Mouse (Mus musculus) G1E-ER4 (cell line): ENCODE data around the gene Tmem130. TPM values are rescaled to one million over a fixed set of nuclear protein-coding genes. Genes with fewer than 3 reads are reported as not detected.

Source experiments
- GATA1 ChIP-seq: IDR thresholded peaks from one replicate; pipeline ENCODE4 v1.8.0; 2012; ENCODE audit warnings: low read length, inconsistent platforms
- polyA plus RNA-seq: library from polyadenylated mRNA; stranded (reverse); fragments of >175 nt; gene quantifications from 2 replicates; pipeline ENCODE4 v1.2.3, GENCODE M21; 2012

Tmem130 gene
- polyA plus RNA-seq, 1 experiment = not detected

DNA sequence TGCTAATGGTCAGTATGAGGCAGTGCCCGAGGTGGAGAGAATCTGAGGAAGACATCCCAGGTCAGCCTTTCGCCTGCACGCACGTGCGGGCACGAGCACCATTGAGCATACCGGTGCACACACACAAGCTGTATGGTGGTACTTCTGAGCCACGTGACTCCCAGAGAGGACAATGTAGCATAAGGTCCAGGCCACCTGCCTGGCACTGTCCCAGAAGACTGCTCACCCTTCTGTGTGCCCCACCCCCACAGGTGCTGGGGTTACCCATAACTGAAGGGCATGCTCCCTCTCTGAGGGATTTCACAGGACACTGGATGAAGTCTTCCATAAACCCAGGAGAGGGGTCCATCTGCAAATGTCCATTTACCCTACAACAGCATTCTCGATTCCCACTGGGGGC lies 4.2 kb downstream of the Tmem130 start:
- TF ChIP-seq GATA1 = no peak

DNA sequence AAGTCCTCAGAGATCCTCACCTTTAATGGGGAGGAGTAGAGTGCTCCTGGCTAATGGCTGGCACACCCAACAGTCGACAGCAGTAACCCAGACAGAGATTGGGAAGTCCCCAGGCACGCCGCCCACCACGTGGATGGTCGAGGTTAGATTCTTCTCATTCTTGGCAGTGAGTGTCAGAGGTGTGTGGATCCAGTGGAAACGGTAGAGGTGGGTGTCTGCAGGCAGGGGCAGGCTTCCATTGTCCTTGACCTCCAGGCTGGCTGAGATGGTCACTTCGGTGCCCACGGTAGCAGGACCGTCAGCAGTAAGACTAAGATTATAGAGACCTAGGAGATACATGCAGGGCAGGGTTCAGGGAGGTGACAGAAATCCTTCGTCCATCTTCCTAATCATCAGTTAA lies 6.4 kb downstream of the Tmem130 start:
- TF ChIP-seq GATA1 = no peak

DNA sequence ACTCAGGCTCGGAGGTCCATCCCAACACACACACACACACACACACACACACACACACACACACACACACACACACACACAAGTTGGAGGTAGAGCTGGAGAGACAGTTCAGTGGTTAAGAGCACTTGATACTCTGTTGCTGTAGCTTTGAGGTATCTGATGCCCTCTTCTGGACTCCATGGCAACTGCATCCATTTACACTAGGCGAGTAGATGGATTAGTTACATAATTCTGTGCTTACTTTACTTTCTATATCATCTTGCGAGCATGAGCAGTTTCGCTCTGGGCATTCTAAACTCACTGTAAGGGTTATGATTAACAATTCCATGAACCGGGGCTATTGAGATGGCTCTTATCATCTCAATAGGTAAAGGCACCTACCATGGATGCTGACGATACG lies 8.6 kb downstream of the Tmem130 start:
- no peak for TF ChIP-seq GATA1

DNA sequence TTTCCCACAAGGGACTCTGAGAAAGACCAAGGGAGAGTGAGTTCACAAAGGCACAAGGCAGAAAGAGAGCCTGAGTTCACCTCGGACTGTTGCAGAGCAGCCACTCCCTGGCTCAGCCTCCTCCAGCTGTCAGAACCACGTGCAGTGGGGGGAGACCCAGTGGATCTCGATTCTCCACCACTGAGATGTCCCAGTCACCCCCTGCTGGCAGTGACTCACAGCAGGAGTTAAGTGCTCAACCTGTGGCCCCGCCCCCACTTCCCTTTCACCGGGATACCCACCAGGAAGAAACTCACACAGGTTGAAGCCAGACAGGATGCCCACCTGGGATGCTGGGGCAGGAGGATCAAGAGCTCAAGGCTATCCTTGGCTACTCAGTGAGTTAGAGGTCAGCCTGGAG lies 9.2 kb downstream of the Tmem130 start:
- TF ChIP-seq GATA1 = no peak

DNA sequence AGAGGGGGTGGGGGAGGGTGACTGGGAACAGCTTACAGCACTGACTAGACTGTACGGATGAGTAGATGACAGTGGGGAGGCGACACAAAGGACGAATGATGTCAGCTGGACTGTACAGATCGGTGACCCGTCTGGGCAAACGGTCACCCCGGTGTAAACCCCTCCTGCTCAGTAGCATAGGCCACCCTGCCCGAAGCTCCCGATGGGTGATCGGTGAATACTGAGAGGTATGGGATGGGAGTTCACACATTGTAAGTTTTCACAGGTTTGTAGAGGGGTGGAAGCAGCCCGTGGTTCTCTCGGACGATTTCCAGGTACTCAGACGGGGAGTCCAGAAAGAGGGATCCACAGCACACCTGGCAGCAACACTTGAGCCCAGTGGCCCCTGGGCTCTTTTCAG lies 24.5 kb downstream of the Tmem130 start:
- no peak for TF ChIP-seq GATA1

DNA sequence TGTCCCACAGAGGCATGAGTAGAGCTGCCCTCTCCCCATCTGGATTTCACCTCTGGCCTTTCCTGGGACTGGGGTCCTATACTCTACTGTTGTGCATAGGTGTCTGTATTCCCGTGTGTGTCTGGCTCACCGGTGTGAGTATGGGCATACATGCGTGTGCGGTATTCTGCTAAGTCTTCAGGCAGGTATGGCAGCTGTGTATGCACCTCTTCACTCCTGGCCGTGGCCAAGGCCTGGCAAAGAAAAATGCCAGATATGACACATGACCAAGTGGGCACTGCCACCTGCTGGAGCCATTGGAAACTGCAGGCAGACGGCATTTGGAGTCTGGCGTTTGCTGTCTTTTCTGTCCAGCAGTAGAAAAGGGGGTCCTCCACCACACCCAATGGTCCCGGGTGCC lies 26.7 kb downstream of the Tmem130 start:
- no peak for TF ChIP-seq GATA1

DNA sequence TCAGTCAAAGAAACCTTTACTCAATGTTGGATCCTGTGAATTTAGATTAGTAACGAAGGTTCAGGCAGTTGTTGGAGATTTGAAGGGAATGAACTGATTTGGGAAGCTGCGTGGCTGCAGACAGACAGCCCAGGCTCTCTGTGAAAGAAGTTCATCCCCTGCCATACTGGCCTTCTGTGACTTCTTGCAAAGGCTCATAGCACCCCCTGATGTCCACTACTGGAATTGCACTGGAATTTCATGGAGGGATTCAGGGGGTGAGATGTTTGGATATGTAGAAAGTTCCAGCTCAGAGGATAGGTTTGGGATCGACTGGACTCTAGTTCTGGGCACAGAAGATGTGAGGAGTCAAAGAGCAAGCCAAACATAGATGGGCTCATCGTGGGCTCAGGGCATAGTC lies 27.7 kb downstream of the Tmem130 start:
- TF ChIP-seq GATA1 = no peak

DNA sequence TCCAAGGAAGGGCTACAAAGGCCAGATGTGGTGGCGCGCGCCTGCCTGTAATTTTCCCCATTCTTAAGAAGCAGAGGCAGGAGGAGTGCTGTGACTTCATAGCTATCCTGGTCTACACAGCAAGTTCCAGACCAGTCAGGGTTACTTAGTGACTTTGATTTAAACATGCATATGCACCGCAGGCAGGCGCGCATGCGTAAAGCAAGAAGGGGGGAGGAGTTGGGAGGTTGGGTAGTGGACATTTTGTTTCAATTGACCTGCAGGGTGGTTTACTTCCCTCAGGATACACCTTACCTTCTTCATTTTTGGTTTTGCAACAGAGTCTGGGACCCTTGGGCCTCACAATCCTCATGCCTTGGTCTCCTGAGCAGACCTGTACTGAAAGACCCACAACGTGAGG lies 32.4 kb downstream of the Tmem130 start:
- no peak for TF ChIP-seq GATA1

DNA sequence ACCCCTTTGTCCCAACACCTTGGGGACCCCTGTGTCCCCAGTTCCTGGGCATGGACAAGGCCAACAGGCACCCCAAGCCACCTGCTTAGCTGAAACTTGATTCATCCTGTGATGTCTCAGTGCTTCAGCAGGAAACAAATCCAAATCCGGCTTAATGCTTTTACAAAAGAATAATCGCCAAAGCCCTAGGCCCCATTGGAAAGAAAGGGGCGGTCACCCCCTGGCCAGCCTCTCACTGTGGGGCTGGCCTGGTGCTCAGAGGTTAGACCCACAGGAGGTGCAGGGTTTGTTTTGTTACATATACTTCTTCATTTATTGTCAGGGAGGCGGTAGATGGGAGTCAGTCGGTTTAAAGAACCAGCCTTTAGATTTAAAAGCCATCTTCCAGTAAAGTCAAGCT lies 33.4 kb downstream of the Tmem130 start:
- no peak for TF ChIP-seq GATA1

DNA sequence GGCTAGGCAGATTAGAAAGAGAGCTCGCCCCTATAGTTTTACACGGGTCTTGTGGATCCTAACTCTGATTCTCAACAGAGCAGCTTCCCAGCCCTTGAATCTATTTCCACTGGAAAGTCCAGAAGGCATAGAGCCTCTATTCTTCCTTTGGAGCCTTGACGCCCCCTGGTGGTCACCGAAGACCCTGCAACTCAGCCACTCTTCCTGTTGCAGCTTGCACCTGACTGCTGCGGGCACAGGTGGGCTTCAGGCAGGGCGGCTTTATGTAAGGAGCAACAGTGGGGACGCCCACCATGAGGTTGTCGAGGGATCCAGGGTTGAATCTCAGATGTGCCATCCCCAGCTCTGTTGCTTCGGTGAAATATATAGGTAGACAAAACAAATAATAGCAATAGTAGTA lies 34.5 kb downstream of the Tmem130 start:
- TF ChIP-seq GATA1 = no peak

DNA sequence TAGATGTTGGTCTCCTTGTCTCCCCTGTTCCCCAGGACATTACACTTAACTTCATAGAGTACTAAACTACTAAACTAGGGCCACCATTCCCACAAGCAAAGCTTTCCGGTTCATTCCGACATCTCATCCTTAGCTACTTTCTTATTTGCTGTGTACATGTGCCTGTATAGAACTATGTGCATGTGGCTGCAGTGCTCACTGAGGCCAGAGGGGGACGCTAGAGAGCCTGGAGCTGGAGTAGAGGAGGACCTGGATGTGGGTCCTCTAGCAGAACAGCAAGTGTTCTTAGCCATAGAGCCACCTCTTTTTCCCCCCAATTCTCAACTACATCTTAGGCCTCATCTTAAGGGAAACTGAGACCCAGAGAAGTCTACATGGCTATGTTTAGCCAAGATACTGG lies 36.1 kb downstream of the Tmem130 start:
- TF ChIP-seq GATA1 = no peak

DNA sequence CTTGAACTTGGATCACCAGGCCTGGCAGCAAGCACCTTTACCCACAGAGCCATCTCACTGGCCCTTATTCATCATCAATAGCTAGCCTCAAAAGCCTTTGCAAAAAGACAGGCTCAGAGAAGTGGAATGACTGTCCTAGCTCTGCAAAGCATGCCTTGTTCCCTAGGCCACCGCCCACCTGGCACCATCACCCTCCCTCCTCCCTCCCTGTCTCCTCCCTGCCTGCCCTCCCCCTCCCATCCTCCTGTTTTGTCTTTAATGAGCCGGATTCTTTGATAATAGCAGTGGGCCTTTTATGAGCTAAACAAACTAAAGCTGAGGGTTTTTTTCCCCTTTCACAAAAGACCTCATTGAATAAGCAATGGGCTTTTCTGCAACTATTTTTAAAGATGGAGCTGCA lies 36.7 kb downstream of the Tmem130 start:
- no peak for TF ChIP-seq GATA1

DNA sequence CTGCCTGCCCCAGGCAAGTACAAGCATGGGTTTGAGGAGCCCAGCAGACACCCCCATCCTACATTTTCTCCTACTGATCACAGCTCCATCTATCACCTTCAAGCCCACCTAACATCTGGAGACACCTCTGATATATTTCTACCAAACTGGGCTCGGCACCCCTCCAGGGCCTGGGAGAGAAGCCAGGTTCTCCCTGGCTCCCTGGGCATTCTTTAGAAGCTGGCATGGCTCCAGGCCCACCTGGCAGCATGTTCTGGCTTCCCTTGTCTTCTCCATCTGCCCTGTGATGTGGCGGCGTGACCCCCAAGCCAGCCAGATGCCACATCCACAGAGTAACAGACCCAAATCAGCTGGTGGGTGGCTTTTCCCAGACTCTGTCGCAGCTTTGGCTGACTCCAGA lies 41.3 kb downstream of the Tmem130 start:
- TF ChIP-seq GATA1 = no peak

DNA sequence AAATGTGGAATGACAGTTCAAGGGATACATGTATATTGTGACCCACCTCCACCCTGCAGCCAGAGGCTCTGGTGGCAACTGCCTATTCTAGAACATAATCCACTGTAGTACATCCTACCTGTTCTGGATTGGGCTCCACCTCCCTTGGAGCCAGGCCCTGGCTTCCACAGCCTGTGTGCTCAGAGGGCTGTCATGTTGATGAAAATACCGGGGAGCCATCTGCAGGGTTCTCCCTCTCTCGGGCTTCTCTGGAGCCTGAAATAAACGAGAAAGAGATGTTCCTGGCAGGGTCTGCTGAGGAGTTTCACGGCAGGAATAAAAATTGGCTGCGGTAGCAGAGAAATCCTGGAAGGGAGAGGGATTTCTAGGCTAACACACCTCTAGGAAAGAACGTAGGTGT lies 41.8 kb downstream of the Tmem130 start:
- no peak for TF ChIP-seq GATA1

DNA sequence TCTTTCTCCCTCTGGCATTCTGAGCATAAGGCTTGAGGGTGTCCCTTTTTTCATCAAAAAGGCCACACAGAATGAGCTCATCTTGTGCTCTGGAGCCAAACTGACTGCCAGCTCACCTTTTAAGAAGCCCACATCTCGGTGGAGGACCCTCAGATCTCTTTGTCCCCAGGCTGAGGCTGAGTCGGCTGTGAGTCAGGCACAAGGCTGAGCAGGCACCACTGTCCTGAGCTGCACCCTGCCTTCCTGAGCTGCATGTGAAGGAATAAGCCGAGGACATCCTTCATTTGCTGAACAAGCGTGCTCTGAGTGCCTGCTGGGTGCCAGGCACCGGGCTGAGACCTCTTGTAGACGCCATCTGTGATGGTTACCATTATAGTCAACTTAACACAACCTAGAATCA lies 44.4 kb downstream of the Tmem130 start:
- TF ChIP-seq GATA1 = no peak

DNA sequence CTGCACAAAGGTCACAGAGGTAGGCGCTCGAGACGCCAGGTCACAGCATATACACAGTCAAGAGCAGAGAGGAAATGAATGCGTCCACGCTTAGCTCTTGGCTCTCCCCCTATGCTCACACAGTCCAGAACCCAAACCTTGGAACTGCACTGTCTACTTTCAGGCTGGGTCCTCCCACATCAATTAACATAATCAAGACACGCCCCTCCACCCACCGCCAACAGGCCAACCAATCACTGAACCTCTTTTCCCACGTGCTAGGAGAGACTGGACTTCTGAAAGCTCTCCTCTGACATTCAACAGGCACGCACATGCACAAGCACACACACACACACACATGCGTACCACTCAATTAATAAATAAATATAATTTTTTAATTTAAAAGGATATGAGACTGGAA lies 48.2 kb downstream of the Tmem130 start:
- TF ChIP-seq GATA1 = no peak

DNA sequence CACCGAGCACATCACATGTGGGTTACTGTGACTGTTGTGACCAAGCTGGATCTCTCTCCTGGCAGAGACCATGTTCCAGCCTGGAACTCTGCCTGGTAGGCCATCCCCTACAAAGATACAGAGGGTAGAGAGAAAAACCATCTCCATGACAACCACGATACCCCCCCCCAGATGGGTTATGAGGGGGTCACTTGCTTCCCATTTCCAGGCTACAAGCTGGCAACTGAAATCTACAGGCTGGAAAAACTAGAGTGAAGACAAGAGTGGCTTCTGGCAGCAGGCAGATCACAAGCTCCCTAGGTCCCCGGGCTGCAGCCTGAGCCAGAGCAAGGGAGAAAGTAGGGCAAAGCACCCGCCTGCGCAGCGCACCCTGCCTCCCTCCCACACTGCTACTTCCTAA lies 54.0 kb downstream of the Tmem130 start:
- TF ChIP-seq GATA1 = no peak
